Mouse (Mus musculus) liver, postnatal 0 days (tissue): ENCODE measurements around the gene Bak1.

Experiments used
- CTCF ChIP-seq: sonication (generic); IDR thresholded peaks from 2 replicates; pipeline ENCODE4 v1.5.1; 2016; ENCODE audit warnings: antibody characterized with exemption, low read depth
- EP300 ChIP-seq: IDR thresholded peaks from 2 replicates; pipeline ENCODE4 v1.6.1; 2016; ENCODE audit warnings: antibody characterized with exemption, low read depth, mild to moderate bottlenecking

- TF ChIP-seq EP300 (no peak), CTCF (no peak)
Measured at GRCm38 (mm10) chr17:27023342-27023741, 5.5 kb downstream of the Bak1 start.
